Mouse (Mus musculus) adrenal gland, adult (tissue): Measurements from ENCODE around the gene Slit3.
A peak's percentile ranks its signal among the peaks of the same experiment; 100 is the strongest.

Experiments
- DNase-seq, 2 experiments: peaks; one replicate each; pipeline ENCODE4 v3.0.0; 2022 to 2023; ENCODE audit warnings: low spot score in 1 of 2; ENCODE audit not compliant: inconsistent age in 2 of 2

Slit3 gene

GRCm38 (mm10) chr11:35270396-35270795, 149.4 kb downstream of the Slit3 start:
- DNase-seq: peak in 1 of 2 experiments; percentile 70

- DNase-seq: peak; percentile 48 to 82
Observed at GRCm38 (mm10) chr11:35273416-35273815, 152.4 kb downstream of the Slit3 start.

GRCm38 (mm10) chr11:35274036-35274435, 153.0 kb downstream of the Slit3 start:
- no peak for DNase-seq

GRCm38 (mm10) chr11:35275300-35275699, 154.3 kb downstream of the Slit3 start:
- no peak for DNase-seq

GRCm38 (mm10) chr11:35276001-35276400, 155.0 kb downstream of the Slit3 start:
- DNase-seq: no peak

- peak in 1 of 2 experiments; percentile 63 for DNase-seq
Observed at GRCm38 (mm10) chr11:35278128-35278769, 157.2 kb downstream of the Slit3 start.

GRCm38 (mm10) chr11:35280826-35281225, 159.8 kb downstream of the Slit3 start:
- DNase-seq: no peak

- no peak for DNase-seq
Observed at GRCm38 (mm10) chr11:35282001-35282632, 161.1 kb downstream of the Slit3 start.

GRCm38 (mm10) chr11:35282825-35283571, 162.0 kb downstream of the Slit3 start:
- DNase-seq: no peak

- DNase-seq: peak in 1 of 2 experiments; percentile 61
Observed at GRCm38 (mm10) chr11:35283767-35284166, 162.7 kb downstream of the Slit3 start.

- DNase-seq: no peak
Observed at GRCm38 (mm10) chr11:35286578-35287390, 165.8 kb downstream of the Slit3 start.

- no peak for DNase-seq
Observed at GRCm38 (mm10) chr11:35288056-35288455, 167.0 kb downstream of the Slit3 start.

GRCm38 (mm10) chr11:35288761-35289278, 167.8 kb downstream of the Slit3 start:
- DNase-seq: no peak

GRCm38 (mm10) chr11:35292228-35292747, 171.3 kb downstream of the Slit3 start:
- DNase-seq: no peak

GRCm38 (mm10) chr11:35293197-35293596, 172.2 kb downstream of the Slit3 start:
- DNase-seq: no peak

- DNase-seq: no peak
Observed at GRCm38 (mm10) chr11:35294670-35295069, 173.6 kb downstream of the Slit3 start.

- peak in 1 of 2 experiments; percentile 74 for DNase-seq
Observed at GRCm38 (mm10) chr11:35295162-35295799, 174.3 kb downstream of the Slit3 start.

- no peak for DNase-seq
Observed at GRCm38 (mm10) chr11:35296803-35297202, 175.8 kb downstream of the Slit3 start.

GRCm38 (mm10) chr11:35297319-35297718, 176.3 kb downstream of the Slit3 start:
- peak; percentile 53 to 83 for DNase-seq

GRCm38 (mm10) chr11:35298526-35298925, 177.5 kb downstream of the Slit3 start:
- DNase-seq: no peak
